Mouse (Mus musculus) 416B (cell line): ENCODE data around the gene Aldh16a1.

Experiments
- DNase-seq: peaks from one replicate; pipeline ENCODE4 v3.0.0; 2011; ENCODE audit warnings: low read depth

Aldh16a1 gene

DNA sequence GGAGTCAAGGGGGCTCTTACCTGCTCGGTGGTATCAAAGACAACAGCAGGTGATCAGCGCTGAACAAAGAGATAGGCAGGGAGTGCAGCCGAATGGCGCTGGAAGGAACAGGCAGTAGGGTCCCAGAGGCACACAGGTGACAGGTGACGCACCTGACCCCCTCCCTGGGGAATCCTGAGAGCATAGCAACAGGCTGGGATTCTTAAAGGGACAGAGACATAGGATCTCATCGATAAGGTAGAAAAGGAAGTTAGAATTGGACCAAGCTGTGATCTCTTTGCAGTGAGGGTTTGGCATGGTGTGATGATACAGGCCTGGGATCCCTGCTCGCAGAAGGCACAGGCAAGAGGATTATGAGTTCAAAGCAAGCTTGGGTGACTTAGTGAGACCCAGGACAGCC is 25.1 kb upstream of the Aldh16a1 start, which contains the start of gene Gfy:
Gfy (minus strand) TSS at position 101 of the 400 bp plus-strand sequence.
- DNase-seq = no peak

DNA sequence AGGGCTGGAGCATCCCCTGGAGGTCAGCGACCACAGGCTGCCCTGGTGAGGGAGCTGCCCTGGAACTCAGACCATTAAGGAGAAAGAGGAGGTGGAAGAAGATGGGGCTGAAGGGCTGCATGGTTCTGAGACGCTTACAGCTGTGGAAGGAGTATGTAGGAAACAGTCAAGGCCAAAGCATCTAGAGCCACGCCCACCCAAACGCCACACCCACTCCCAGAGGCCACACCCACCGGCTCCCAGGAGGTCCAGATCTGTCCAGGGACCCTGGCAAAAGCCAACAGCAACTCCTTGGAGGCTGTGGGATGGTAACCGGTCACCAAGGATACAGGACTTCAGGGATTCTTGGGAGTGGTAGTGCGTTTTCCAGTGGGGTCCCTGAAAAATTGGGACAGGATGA is 24.2 kb upstream of the Aldh16a1 start:
- no peak for DNase-seq

DNA sequence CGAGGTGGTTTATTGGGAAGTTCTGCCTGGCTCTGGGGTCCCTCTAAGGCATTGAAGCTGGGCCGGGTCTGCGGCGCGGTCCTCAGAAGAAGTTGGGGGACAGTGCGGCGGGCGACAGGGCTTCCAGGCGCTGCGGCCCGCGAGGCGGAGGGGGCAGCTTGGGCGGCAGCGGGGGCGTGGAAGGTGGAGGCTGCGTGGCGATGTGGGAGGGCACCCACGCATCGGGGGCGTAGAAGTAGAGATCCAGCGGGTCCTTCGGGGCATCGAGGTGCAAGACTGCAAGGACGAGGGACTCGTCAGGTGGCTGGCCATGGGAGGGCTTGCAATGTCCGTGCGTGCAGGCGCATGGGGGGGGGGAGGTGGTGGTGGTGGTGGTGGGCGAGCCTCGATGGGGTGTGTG is 22.0 kb upstream of the Aldh16a1 start:
- DNase-seq = no peak

DNA sequence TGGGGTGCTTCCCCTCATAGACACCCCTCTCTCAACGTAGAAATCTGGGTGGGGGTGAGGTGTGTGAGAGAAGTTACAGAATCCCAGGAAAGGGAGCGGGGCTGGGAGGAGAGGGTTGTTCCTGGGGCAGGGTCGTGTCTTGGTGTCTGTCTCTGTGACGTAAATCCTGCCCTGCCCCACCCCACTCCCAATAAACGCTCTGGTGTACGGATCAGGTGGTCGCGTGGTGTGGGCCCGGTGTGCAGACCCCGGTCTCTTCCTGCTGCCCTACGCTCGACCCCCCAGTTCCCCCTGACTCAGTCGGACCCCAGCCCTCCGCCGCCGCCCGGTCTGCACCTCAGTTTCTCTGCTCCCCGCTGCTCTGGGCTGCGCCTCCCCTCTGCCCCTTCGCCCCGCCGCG is 21.5 kb upstream of the Aldh16a1 start:
- DNase-seq = no peak

DNA sequence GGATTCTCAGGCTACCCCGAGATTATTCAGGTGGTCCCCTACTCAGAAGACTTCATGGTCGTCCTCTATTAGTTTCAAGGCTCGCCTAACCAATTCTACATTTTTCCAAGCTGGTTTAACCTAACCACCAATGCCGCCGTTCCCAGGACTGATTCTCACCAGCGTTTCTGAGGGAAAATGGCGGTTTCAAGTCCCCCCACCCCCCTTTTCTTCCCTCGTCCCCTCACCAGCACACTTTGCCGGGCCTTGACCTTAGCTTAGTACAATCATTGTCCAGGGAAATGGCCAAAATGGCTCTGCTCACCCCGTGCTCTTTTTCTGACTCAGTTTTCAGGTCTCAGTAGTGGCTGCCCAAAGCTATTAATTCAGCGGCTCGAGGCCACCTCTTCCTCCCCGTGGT is 21.0 kb upstream of the Aldh16a1 start:
- peak; percentile 14 for DNase-seq

DNA sequence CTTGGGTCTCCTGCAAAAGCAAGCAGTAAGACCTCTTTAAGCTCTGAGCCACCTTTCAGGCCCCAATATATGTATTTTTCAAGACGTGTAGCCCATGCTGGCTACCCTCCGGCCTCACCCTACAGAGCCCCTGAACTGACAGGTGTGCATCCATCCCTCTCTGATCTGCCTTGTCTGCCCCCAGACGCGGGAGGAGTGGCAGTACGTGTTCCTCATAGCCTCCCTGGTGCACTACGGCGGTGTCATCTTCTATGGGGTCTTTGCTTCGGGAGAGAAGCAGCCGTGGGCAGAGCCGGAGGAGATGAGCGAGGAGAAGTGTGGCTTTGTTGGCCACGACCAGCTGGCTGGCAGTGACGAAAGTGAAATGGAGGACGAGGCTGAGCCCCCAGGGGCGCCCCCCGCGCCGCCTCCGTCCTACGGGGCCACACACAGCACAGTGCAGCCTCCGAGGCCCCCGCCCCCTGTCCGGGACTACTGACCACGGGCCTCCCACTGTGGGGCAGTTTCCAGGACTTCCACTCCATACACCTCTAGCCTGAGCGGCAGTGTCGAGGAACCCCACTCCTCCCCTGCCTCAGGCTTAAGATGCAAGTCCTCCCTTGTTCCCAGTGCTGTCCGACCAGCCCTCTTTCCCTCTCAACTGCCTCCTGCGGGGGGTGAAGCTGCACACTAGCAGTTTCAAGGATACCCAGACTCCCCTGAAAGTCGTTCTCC is 20.3 kb upstream of the Aldh16a1 start:
- peak; percentile 17 for DNase-seq

DNA sequence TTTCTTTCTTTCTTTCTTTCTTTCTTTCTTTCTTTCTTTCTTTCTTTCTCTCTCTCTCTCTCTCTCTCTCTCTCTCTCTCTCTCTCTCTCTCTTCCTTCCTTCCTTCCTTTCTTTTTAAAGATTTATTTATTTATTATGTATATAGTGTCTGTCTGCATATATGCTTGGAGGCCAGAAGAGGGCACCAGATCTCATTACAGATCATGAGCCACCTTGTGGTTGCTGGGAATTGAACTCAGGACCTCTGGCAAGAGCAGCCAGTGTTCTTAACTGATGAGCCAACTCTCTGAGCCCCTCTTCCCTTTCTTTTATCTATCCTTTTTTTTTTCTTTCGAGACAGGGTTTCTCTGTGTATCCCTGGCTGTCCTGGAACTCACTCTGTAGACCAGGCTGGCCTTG is 19.4 kb upstream of the Aldh16a1 start:
- DNase-seq = peak; percentile 70

DNA sequence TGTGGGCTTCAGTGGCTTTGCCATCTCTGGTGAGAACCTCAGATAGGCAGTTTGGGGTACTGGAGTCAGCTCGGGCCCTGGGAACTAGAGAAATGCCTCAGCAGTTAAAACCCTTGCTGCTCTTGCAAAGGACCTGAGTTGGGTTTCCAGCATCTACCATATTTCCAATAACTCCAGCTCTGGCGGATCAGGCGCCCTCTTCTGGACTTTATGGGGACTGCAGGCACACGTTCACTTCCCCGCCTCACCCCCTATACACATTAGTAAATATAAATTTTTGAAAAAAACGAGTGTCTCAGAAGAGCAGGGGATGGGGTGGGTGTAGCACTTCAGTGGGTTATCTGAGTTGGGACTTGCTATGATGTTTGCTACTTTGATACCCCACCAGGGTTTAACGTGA is 18.6 kb upstream of the Aldh16a1 start:
- peak; percentile 57 for DNase-seq

DNA sequence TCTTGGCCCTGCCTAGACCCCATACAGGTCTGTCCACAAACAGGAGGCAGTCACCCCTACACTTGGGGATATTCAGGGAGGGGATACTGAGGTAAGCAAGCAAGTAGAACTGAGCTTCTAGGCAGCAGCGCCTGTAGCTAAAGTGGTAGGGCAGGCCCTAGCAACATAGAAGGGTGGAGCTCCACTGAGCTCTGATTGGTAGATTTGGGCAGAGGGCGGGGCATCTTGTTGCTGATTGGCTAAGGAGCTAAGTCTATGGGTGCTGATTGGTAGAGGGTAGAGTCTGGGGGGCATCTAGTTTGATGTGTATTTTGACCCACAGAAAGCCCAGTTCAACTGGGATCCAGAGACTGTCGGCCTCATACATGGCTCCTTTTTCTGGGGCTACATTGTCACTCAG is 15.1 kb upstream of the Aldh16a1 start:
- DNase-seq = no peak

DNA sequence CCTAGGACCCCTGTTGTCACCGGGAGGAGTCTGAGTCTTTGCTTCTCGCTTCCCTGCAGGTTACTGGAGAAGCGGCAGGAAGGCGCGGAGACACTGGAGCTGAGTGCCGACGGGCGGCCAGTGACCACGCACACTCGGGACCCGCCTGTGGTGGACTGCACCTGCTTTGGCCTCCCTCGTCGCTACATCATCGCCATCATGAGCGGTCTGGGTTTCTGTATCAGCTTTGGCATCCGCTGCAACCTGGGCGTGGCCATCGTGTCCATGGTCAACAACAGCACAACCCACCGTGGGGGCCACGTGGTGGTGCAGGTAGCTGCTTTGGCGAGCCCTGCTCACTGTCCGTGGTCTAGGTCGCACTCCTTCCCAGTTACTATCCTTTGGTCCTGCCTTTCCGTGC is 14.3 kb upstream of the Aldh16a1 start:
- no peak for DNase-seq

DNA sequence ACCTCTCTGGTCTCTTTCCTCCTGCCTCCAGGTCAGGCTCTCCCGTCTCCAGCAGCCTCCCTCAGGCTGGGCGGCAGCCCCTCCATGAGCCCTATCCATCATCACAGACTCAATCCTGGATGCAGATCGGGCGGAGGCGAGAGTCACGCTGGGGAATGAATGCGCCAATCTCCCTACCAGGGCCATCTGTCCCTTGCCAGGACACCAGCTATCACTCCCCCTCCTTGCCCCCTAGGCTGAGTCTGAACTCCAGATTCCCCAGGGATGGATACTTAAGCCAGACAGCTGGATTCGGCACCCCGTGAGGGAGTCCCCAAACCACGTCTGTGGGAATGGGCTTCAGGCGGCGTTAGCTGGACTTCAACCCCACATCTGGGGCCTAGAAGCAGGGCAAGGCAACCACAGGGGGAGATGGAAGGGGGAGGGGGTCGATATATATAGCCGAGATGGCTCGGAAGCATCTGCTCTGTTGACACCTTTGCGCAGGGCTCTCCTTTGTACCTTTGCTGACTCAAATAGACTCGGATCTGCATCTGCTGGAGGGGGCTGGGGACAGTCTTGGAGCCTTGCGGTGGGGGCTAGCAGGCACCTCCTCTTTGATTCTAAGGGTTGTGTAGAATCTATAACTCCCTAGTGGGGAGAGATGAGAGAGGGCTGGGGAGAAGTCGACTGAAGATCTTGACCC is 13.5 kb upstream of the Aldh16a1 start:
- DNase-seq = no peak

DNA sequence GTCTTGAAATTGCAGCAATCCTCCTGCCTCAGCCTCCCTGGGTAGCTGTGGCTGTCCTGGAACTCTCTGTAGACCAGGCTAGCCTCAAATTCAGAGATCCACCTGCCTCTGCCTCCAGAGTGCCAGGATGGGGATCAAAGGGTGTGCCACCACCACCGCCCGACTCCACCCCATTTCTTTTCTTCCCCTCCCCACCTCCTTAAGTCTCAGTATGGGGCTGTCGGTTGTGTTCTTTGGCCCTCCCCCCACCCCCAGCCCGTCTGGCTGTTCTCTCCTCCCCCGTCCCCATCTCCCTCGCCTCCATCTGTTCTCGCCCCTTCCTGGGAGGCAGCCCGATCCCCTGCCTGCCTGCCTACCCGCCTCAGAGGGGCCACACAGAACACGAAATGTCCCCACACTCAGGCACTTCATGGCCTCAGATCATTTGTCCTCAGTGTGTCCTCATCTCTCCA is 12.6 kb upstream of the Aldh16a1 start:
- DNase-seq = no peak

DNA sequence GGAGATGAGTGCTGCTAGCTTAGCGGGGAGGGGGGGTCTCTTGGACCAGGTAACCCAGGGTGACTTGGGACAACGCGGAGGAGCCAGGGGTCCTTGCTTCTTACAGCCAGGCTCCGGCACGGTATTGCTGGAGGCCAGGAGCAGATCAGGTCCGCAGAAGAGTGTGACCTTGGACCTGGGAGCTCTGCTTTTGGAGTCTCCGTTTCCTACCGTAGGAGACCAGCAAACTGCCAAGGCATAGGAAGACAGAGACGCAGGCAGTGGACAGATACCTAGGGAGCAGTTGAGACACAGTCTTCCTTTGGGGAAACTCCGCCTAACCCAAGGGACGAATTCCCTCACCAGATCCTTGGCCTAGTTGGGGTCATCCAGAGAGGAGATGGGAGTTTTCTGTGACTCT is 11.3 kb upstream of the Aldh16a1 start:
- no peak for DNase-seq

DNA sequence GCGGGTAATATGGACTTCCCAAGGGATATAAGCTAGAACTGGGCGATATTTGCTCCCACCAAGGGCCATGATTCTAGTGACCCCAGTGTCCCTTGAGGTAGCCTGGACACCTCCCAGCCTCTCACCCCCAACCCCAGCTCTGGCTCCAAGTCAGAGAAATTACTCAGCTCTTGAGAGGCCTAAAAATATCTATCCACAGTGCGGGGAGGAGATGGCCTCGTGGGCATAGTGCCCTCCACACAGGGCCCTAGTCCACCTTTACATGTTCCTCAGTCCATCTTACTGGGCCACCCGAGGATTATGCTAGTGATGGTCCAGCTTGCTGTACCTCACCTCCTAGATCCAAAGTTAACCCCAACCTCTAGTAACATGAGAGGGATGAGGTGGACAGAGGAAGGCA is 10.4 kb upstream of the Aldh16a1 start:
- no peak for DNase-seq

DNA sequence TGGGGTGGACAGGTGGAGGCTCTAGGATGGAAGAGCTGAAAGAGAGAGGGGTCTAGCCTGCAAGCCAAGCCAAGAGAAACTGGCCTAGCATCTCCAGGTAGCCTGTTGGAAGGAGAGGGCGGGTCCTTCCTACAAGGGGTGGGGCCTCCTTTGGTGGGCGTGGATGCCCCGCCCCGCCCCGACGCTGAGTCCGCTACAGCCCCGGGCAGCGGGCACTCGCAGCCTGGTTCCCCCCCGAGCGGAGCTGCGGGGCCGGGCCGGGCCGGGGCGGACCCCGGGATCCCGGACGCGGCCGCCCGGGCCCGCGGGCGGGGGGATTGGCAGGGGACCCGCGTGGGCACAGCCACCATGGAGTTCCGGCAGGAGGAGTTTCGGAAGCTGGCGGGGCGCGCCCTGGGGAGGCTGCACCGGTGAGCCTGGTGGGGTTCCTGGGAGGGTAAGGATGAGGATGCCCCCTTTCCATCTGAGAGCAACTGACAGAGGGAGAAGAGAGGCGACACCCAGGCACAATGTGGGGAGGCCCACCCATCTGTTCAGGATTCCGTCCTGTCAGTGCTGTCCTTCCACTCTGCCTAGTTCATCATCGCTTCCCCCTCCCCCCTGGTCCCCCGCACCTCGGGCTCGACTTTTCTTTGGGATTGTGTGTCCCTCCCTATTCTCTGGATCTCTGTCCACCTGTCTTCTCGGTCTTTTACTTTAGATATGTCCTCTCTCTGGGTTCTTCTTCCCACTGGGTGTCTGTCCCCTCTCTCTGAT is 9.5 kb upstream of the Aldh16a1 start, which contains the start of gene Slc17a7:
Slc17a7 (plus strand) TSS at position 215 of the 756 bp plus-strand sequence.
- DNase-seq = no peak

DNA sequence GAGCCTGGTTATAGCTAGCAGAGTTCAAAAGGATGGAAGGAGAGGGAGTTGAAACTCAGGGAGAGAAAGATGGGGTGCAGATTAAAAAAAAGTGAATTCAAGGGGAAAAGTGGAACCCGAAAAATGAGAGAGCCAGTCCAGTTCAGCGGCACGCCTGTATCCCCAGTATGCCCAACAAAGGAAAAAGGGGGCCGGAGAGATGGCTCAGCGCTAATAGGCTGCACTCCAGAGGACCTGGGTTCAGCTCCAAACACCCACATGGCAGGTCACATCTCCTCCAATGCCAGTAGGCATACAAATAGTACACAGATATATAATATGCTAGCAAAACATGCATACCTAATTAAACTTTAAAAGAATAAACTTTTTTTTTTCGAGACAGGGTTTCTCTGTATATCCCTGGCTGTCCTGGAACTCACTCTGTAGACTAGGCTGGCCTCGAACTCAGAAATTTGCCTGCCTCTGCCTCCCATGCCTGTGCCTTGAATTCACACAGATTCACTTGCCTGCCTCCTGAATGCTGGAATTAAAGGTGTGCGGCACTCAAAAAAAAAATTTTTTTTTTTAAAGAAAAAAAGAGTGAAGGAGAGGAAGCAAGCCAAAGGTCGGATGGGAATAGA is 8.7 kb upstream of the Aldh16a1 start:
- no peak for DNase-seq

DNA sequence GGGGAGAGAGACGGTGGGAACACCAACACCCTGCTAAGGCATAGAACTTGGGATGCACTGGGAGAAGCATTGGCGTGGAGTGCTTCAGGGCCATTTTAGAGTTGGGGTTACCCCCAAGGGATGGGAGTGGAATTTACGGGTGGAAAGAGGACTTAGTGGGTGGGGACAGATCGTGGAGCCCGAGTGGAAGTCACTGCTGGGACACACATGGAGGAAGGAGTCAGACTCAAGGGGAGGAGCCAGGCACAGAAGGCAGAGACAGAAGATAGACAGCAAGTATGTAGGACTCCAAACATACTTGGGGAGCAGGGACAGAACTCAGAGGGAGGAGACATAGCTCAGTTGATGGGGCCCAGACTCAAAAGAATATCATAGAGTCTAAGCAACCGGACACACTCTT is 8.2 kb upstream of the Aldh16a1 start:
- DNase-seq = no peak

DNA sequence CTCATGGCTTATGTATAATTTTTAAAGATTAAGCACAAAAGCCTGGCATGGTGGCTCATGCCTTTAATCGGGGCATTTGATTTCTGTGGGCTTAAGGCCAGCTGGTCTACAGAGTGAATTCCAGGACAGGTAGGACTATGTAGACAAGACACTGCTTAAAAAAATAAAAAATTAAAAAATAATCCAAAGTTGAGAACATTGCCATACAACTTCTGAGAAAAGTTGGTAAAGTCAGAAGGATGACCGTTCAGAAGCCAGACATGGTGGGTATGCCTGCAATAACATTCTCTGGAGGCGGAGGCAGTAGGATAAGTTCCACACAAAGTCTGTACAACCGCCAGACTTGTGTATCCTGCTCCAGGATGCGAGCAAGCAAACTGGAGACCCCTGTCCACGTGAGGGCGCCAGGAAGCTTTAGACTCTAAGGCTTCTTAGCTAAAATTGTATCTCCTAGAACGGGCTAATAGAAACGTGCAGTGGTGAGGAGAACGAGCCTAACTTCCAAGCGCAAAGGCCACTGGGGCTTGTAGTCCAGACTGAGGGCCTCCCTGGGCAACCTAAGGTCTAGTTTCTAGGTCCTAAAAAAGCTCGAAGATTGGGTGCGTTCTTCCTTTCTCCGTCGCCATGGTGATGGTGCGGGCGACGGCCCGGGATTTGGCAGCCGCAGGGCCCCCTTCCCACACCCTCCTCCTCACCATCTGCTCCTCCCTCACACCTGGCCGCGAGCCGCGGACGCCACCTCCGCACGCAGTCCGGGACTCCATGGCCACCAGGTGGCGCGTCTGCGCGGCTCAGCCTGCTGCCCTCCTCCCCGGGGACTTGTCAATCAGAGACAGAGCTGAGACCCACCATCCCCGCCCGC is 7.5 kb upstream of the Aldh16a1 start:
- peak; percentile 95 for DNase-seq

DNA sequence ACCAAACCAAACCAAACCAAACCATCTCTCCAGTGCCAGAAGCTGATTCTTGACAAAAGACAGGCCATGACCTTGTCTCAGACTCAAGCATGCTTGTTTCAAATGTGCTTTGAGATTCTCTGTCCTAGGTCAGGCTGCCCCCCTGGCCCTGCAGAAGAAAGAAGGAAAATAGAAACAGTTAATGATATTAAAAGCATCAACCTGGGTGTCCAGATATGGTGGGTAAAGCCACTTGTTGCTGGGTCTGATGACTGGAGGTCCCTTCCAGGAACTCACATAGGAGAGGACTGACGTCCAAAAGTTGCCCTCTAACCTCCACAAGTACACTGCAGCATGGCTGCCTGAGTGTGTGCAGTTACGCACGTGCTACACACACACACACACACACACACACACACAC is 6.5 kb upstream of the Aldh16a1 start:
- no peak for DNase-seq

DNA sequence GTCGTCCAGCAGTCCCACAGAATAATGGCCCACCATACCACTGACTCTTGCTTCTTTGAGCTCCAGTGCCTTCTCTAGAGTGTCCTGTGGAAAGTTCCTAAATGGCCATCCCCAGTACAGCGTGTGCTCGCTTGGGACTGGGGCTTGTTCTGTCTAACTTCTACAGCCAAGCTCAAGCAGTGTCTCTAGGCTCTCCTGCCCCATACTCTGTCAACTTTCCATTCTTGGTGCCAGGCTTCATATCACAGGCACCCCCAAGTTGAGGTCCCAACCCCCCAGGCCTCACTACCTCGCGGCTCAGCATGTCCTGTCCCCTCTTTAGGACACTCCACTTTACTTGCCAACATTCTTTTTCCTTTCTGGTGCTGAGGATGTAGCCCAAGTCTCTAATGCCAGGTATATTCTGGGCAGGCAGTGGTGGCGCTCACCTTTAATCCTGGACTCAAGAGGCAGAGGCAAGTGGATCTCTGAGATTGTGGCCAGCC is 6.0 kb upstream of the Aldh16a1 start:
- DNase-seq = no peak

DNA sequence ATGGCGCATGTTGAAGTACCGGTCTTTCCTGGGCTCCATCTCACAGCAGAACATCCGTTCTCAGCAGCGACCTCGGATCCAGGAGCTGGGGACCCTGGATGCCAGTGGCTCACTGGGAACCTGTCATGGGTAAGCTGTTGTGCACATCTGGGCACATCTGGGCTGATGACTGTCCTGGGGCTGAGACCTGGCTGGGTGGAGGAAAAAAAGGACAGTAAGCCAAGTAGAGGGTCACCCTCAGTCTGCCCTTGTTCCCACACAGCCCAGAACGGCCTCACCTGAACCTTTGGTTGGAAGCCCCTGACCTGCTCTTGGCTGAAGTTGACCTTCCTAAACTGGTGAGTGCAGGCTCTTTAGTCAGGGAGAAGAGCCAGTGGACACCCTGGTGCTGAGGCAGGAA is 4.6 kb upstream of the Aldh16a1 start:
- DNase-seq = no peak
